Mouse (Mus musculus) testis, adult 2 months (tissue): ENCODE measurements at regions not wholly inside any gene's neighbourhood (a gene's known extent, or its start where the extent isn't known, plus 50 kb on each side); places are given as distances from the start of the nearest gene placed in this dataset.

Experiments
- H3K27ac ChIP-seq: fragments of 200-500 bp; 2 replicates; pipeline ENCODE4 v1.5.1; 2012; ENCODE audit warnings: low read depth, low read length; ENCODE audit not compliant: control insufficient read depth, insufficient read depth
- H3K27me3 ChIP-seq: fragments of 200-500 bp; 2 replicates; pipeline ENCODE4 v1.6.1; 2012; ENCODE audit warnings: mild to moderate bottlenecking, low read length, moderate library complexity; ENCODE audit not compliant: control insufficient read depth, insufficient read depth
- H3K36me3 ChIP-seq: fragments of 200-500 bp; 2 replicates; pipeline ENCODE4 v1.6.1; 2012; ENCODE audit warnings: mild to moderate bottlenecking, low read length; ENCODE audit not compliant: control insufficient read depth, insufficient read depth
- H3K4me1 ChIP-seq: fragments of 200-500 bp; 2 replicates; pipeline ENCODE4 v1.6.1; 2012; ENCODE audit warnings: low read length; ENCODE audit not compliant: control insufficient read depth, insufficient read depth
- H3K4me3 ChIP-seq: fragments of 200-500 bp; 2 replicates; pipeline ENCODE4 v1.5.1; 2012; ENCODE audit warnings: low read depth, mild to moderate bottlenecking, low read length, moderate library complexity, mixed read lengths; ENCODE audit not compliant: control insufficient read depth
- CTCF ChIP-seq: fragments of 200-500 bp; IDR thresholded peaks from 2 replicates; pipeline ENCODE4 v1.5.1; 2012; ENCODE audit warnings: low read depth, mild to moderate bottlenecking, inconsistent platforms, low read length, moderate library complexity; ENCODE audit not compliant: control insufficient read depth, insufficient read depth, insufficient replicate concordance
- POLR2A ChIP-seq: fragments of 200-500 bp; IDR thresholded peaks from 2 replicates; pipeline ENCODE4 v1.6.1; 2012; ENCODE audit warnings: low read depth, mild to moderate bottlenecking, inconsistent platforms, low read length, moderate library complexity; ENCODE audit not compliant: control insufficient read depth

GRCm38 (mm10) chr12:82520840-82521239, 67.3 kb upstream of the Rgs6 start:
- Histone ChIP-seq H3K4me3 (no peak overlapping the region), H3K27ac (no peak overlapping the region), H3K36me3 (no peaks in the 10 kb centered on the region), H3K27me3 (no peaks in the 10 kb centered on the region), H3K4me1 (no peaks in the 10 kb centered on the region; the same call in 1 of the 2 replicates)
- TF ChIP-seq CTCF (peak; percentile 17; the same call in 1 of the 2 replicates), POLR2A (no peak)

GRCm38 (mm10) chr12:82524987-82525386, 63.1 kb upstream of the Rgs6 start:
- no peak overlapping the region for H3K27ac ChIP-seq

More at GRCm38 (mm10) chr12:82524987-82525386, 63.1 kb upstream of the Rgs6 start:
- H3K4me1 ChIP-seq: no peaks in the 10 kb centered on the region
- no peaks in the 10 kb centered on the region for H3K27me3 ChIP-seq
- TF ChIP-seq POLR2A (no peak), CTCF (no peak)
- no peak overlapping the region for H3K4me3 ChIP-seq
- H3K36me3 ChIP-seq: no peaks in the 10 kb centered on the region
